Mouse (Mus musculus): ENCODE data around the gene Gm21904. TPM values are rescaled to one million over a fixed set of nuclear protein-coding genes. Genes with fewer than 3 reads are reported as not detected.
"Not testable (repeated sequence)": the region's sequence is repeated elsewhere in the genome, so short reads cannot be mapped to it uniquely, and the experiment has no call there.

The Gm21904 gene
- total RNA-seq (2021): not detected
- long read RNA-seq, experiment 1: 0 reads
- long read RNA-seq, experiment 2: 0 reads

DNA sequence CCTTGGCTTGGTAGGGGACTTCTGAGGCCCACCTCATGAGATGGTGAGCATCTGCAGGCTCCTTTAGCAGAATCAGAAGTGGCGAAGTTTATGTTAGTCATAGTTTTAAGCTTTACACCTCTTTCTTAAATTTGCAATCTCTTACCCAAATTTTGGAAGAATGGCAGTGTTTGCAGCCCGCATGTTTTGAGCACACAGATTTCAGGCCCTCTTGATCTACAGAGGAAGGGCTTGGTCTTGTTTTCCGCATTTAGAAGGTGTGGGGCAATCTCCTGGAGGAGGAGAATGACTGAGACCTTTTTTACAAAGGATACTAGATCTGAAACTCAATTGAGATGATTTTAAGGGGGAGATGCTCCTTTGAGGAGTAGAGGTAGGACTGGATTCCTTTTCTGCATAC, at the start of gene Gm21904:
Gene Gm21904, minus strand, starts transcription at position 101 of the 400 bp plus-strand sequence.
- DNase-seq: not testable (repeated sequence)

GRCm38 (mm10) chrY:17874441-17874840, 28.4 kb upstream of the Gm21904 start, which contains the start of the genes Gm20772 and Gm20831:
Gene Gm20772, plus strand, starts transcription at chrY:17874741.
Gene Gm20831, plus strand, starts transcription at chrY:17874741.
- DNase-seq: not testable (repeated sequence)

Other genes starting within 250 kb of the Gm21904 start
- gene Gm20772, start 28.5 kb upstream of the Gm21904 start, total RNA-seq (2021): not detected
- not detected for gene Gm20831, start 28.5 kb upstream of the Gm21904 start, total RNA-seq (2021)
- gene Srsy, start 91.1 kb upstream of the Gm21904 start, total RNA-seq (2021): not detected
- not detected for gene Gm21764, start 215.5 kb upstream of the Gm21904 start, total RNA-seq (2021)
- not detected for gene Ssty1, start 242.8 kb upstream of the Gm21904 start, total RNA-seq (2021)